Mouse (Mus musculus): ENCODE data around the gene Ttc27. TPM values are rescaled to one million over a fixed set of nuclear protein-coding genes. Genes with fewer than 3 reads are reported as not detected.

The Ttc27 gene
- polyA plus RNA-seq, 1 experiment, result 11.1 TPM

- 27% methylated on average over 1 of the region's 1 CpGs for WGBS
- TF ChIP-seq CTCF (IDR thresholded peaks at IDR 0.05; ENCODE audit: borderline replicate concordance, insufficient read depth, low read depth, low read length), result no peak
- no peak for TF ChIP-seq POLR2A (IDR thresholded peaks at IDR 0.05; ENCODE audit: borderline replicate concordance, insufficient read depth, low read length)
- Histone ChIP-seq H3K4me1 (ENCODE audit: control insufficient read depth, insufficient read depth, low read length) (no peaks in the 10 kb centered on the region), H3K27me3 (ENCODE audit: control insufficient read depth, insufficient read depth, low read length) (no peaks in the 10 kb centered on the region), H3K4me3 (replicated peaks; ENCODE audit: insufficient read depth, low read depth, low read length) (no peak overlapping the region), H3K27ac (ENCODE audit: insufficient read depth, low read length) (no peak overlapping the region)
- no peak for DNase-seq
Observed at GRCm38 (mm10) chr17:74873756-74874155, 156.2 kb downstream of the Ttc27 start.

DNA sequence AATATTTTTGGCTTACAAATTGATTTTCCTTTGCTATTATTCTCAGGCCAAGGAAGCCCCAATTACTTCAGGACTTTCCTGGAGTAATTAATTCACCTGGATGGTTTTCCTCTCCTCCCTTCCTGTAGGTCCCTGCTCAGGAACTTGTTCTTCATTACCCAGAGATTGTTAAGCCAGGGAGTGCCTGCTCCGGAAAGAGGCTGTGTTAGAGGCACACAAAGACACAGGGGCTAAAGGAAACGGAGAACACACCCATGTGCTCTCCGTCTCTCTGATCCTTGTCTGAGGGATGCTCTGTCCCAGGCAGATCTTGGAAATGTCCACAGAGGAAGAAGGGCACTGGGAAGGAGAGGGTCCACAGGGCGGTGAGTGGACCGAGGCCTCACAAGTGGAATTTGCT, 158.2 kb downstream of the Ttc27 start:
- Histone ChIP-seq H3K4me3 (replicated peaks; ENCODE audit: insufficient read depth, low read depth, low read length) (no peak overlapping the region), H3K27me3 (ENCODE audit: control insufficient read depth, insufficient read depth, low read length) (no peaks in the 10 kb centered on the region), H3K27ac (ENCODE audit: insufficient read depth, low read length) (no peak overlapping the region), H3K4me1 (ENCODE audit: control insufficient read depth, insufficient read depth, low read length) (no peaks in the 10 kb centered on the region)
- WGBS, result 93% methylated on average over 5 of the region's 5 CpGs
- no peak for DNase-seq
- TF ChIP-seq CTCF (IDR thresholded peaks at IDR 0.05; ENCODE audit: borderline replicate concordance, insufficient read depth, low read depth, low read length), result no peak

DNA sequence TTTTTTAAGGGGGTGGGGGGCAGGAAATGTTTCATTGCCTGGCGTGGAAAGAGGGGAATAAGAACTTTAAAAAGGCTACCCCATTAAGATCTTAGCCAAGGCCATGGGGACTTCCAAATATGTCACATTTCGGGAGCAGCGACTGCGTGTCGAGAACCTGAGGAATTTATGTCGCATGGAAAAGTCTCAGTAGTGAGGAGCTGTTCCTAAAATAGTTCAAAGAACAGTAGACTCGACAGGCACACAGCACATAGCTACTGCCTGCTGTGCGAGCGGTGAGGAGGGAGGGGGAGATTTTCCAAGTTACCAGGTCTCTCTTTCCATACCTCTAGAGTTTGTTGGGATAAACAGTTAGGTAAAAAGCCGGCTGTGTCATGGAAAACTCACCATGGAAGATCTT, 159.4 kb downstream of the Ttc27 start:
- WGBS, result 74% methylated on average over 10 of the region's 10 CpGs
- no peak for TF ChIP-seq CTCF (IDR thresholded peaks at IDR 0.05; ENCODE audit: borderline replicate concordance, insufficient read depth, low read depth, low read length)
- no peak for TF ChIP-seq POLR2A (IDR thresholded peaks at IDR 0.05; ENCODE audit: borderline replicate concordance, insufficient read depth, low read length)
- H3K27me3 ChIP-seq (ENCODE audit: control insufficient read depth, insufficient read depth, low read length), result no peaks in the 10 kb centered on the region

GRCm38 (mm10) chr17:74879768-74880167, 162.2 kb downstream of the Ttc27 start:
- 81% methylated on average over 7 of the region's 7 CpGs for WGBS
- Histone ChIP-seq H3K4me1 (ENCODE audit: control insufficient read depth, insufficient read depth, low read length) (no peaks in the 10 kb centered on the region), H3K4me3 (replicated peaks; ENCODE audit: insufficient read depth, low read depth, low read length) (no peak overlapping the region), H3K27me3 (ENCODE audit: control insufficient read depth, insufficient read depth, low read length) (no peaks in the 10 kb centered on the region), H3K27ac (ENCODE audit: insufficient read depth, low read length) (no peak overlapping the region)
- no peak for DNase-seq
- no peak for TF ChIP-seq POLR2A (IDR thresholded peaks at IDR 0.05; ENCODE audit: borderline replicate concordance, insufficient read depth, low read length)
- no peak for TF ChIP-seq CTCF (IDR thresholded peaks at IDR 0.05; ENCODE audit: borderline replicate concordance, insufficient read depth, low read depth, low read length)

More for the DNA sequence above, 159.4 kb downstream of the Ttc27 start:
- Histone ChIP-seq H3K4me1 (ENCODE audit: control insufficient read depth, insufficient read depth, low read length) (no peaks in the 10 kb centered on the region), H3K4me3 (replicated peaks; ENCODE audit: insufficient read depth, low read depth, low read length) (no peak overlapping the region), H3K27ac (ENCODE audit: insufficient read depth, low read length) (no peak overlapping the region)
- no peak for DNase-seq

GRCm38 (mm10) chr17:74887039-74887438, 169.5 kb downstream of the Ttc27 start:
- H3K4me3 ChIP-seq (replicated peaks; ENCODE audit: insufficient read depth, low read depth, low read length), result no peak overlapping the region
- TF ChIP-seq CTCF (IDR thresholded peaks at IDR 0.05; ENCODE audit: borderline replicate concordance, insufficient read depth, low read depth, low read length) (no peak), POLR2A (IDR thresholded peaks at IDR 0.05; ENCODE audit: borderline replicate concordance, insufficient read depth, low read length) (no peak)
- no peak overlapping the region for H3K27ac ChIP-seq (ENCODE audit: insufficient read depth, low read length)
- no peak for DNase-seq
- 51% methylated on average over 7 of the region's 7 CpGs for WGBS
- H3K27me3 ChIP-seq (ENCODE audit: control insufficient read depth, insufficient read depth, low read length), result no peaks in the 10 kb centered on the region
- no peaks in the 10 kb centered on the region for H3K4me1 ChIP-seq (ENCODE audit: control insufficient read depth, insufficient read depth, low read length)

DNA sequence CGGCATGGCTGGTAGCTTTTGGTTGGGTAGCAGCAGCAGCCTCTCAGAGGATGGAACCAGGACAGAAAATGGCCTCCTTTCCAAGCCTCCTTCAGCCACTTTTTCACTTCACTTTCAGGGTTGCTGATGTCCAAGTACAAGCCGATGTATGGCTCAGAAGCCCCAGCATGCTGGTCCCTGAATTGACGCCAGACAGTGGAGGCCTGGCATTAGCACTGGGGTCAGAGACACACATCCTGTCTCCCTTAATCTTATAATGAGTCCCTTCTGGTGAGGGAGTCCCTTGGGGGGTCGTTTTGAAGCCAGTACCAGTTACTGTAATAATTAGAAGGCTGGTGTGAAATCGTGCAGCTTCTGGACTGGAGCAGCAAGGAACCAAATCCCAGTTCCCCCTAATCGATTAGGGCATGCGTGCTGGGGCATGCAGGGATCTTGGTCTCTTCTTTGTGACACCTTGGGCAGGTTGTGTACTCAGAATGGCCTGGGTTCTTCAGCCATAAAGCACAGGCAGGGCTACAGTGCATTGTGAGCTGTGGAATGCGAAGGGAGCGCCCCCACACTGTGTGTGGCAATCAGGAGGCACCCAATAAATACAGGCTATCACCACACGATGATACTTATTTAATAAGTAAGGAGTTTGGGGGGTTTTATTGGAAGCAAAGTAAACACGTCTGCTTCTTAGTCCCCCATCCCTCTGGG, 171.5 kb downstream of the Ttc27 start:
- DNase-seq, result no peak

GRCm38 (mm10) chr17:74889535-74890117, 172.1 kb downstream of the Ttc27 start:
- Histone ChIP-seq H3K4me1 (ENCODE audit: control insufficient read depth, insufficient read depth, low read length) (no peaks in the 10 kb centered on the region), H3K27ac (ENCODE audit: insufficient read depth, low read length) (no peak overlapping the region), H3K4me3 (replicated peaks; ENCODE audit: insufficient read depth, low read depth, low read length) (no peak overlapping the region), H3K27me3 (ENCODE audit: control insufficient read depth, insufficient read depth, low read length) (no peaks in the 10 kb centered on the region)
- WGBS, result 84% methylated on average over 11 of the region's 11 CpGs
- DNase-seq, result no peak
- TF ChIP-seq POLR2A (IDR thresholded peaks at IDR 0.05; ENCODE audit: borderline replicate concordance, insufficient read depth, low read length) (no peak), CTCF (IDR thresholded peaks at IDR 0.05; ENCODE audit: borderline replicate concordance, insufficient read depth, low read depth, low read length) (no peak)

More for the DNA sequence above, 171.5 kb downstream of the Ttc27 start:
- H3K27ac ChIP-seq (ENCODE audit: insufficient read depth, low read length), result no peak overlapping the region
- H3K4me3 ChIP-seq (replicated peaks; ENCODE audit: insufficient read depth, low read depth, low read length), result no peak overlapping the region
- TF ChIP-seq CTCF (IDR thresholded peaks at IDR 0.05; ENCODE audit: borderline replicate concordance, insufficient read depth, low read depth, low read length) (no peak), POLR2A (IDR thresholded peaks at IDR 0.05; ENCODE audit: borderline replicate concordance, insufficient read depth, low read length) (no peak)
- WGBS, result 48% methylated on average over 11 of the region's 11 CpGs
- no peaks in the 10 kb centered on the region for H3K4me1 ChIP-seq (ENCODE audit: control insufficient read depth, insufficient read depth, low read length)
- no peaks in the 10 kb centered on the region for H3K27me3 ChIP-seq (ENCODE audit: control insufficient read depth, insufficient read depth, low read length)

DNA sequence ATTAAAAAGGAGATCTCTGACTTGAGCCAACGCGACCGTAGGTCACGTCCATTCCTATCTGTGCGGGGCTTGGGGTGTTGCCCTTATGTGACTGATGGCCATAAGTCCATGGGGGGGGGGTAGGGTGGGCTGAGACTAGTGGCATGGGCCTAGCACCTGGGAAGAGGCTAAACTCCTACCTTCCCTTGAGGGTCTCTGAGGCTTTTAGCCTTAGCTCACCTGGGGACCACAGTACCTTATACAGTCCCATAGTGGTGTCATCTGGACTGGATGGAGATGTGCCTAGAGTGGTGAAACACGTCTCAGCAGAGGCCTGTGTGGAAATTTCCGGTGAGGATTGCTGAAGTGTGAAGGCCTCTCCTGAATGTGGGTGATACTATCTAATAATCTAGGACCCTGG, 184.9 kb downstream of the Ttc27 start:
- Histone ChIP-seq H3K4me3 (replicated peaks; ENCODE audit: insufficient read depth, low read depth, low read length) (no peak overlapping the region), H3K27me3 (ENCODE audit: control insufficient read depth, insufficient read depth, low read length) (no peaks in the 10 kb centered on the region), H3K27ac (ENCODE audit: insufficient read depth, low read length) (no peak overlapping the region), H3K4me1 (ENCODE audit: control insufficient read depth, insufficient read depth, low read length) (no peaks in the 10 kb centered on the region)
- TF ChIP-seq POLR2A (IDR thresholded peaks at IDR 0.05; ENCODE audit: borderline replicate concordance, insufficient read depth, low read length), result no peak
- no peak for TF ChIP-seq CTCF (IDR thresholded peaks at IDR 0.05; ENCODE audit: borderline replicate concordance, insufficient read depth, low read depth, low read length)
- WGBS, result 90% methylated on average over 7 of the region's 7 CpGs
- no peak for DNase-seq
